In genomic region chr4:46991959-46992316, GRCm38 (mm10) we compare ENCODE assay signal across 7 mouse cellular contexts. TPM values are rescaled to one million over a fixed set of nuclear protein-coding genes. Genes with fewer than 3 reads are reported as not detected.
A peak's percentile ranks its signal among the peaks of the same experiment; 100 is the strongest.
DNase-seq lines count a peak whose midpoint lies in the region; ATAC-seq and TF ChIP-seq lines count a peak whose summit lies in the region.

No protein-coding gene starts in this region.

- 0 out of 2 replicates have a peak overlapping the region, but pooled peaks have one; percentile 23 for H3K4me3 ChIP-seq in lung, postnatal 0 days (ENCODE audit: low read depth, low read length)
- peak overlapping the region; percentile 56 for H3K4me3 ChIP-seq in forebrain, embryonic 14.5 days (ENCODE audit: low read depth, low read length)
- peak overlapping the region; percentile 56 for H3K4me3 ChIP-seq in limb, embryonic 13.5 days
- peak overlapping the region; percentile 46 for H3K4me3 ChIP-seq in stomach, embryonic 15.5 days (replicated peaks)

- H3K9ac ChIP-seq in lung, postnatal 0 days (replicated peaks; ENCODE audit: low read depth) = no peak overlapping the region
- peak overlapping the region; percentile 72 for H3K9ac ChIP-seq in forebrain, embryonic 14.5 days (ENCODE audit: low read length)
- no peak overlapping the region for H3K9ac ChIP-seq in limb, embryonic 13.5 days
- no peak overlapping the region for H3K9ac ChIP-seq in stomach, embryonic 15.5 days

- H3K27ac ChIP-seq in lung, postnatal 0 days (ENCODE audit: low read length) = no peak overlapping the region
- peak overlapping the region; percentile 81 for H3K27ac ChIP-seq in forebrain, embryonic 14.5 days (ENCODE audit: low read depth, low read length)
- H3K27ac ChIP-seq in limb, embryonic 13.5 days = no peak overlapping the region
- H3K27ac ChIP-seq in stomach, embryonic 15.5 days = no peak overlapping the region

- no peak for ATAC-seq in lung, postnatal 0 days
- no peak; the same call in 1 of the 2 replicates for ATAC-seq in forebrain, embryonic 14.5 days
- no peak for ATAC-seq in limb, embryonic 13.5 days (ENCODE audit: low FRiP score, low read depth)
- ATAC-seq in stomach, embryonic 15.5 days (ENCODE audit: insufficient read depth, low FRiP score, low read depth) = no peak
- ATAC-seq in frontal cortex, adult (ENCODE audit: low TSS enrichment) = no peak

- no peaks in the 10 kb centered on the region for H3K9me3 ChIP-seq in lung, postnatal 0 days (ENCODE audit: low read length)
- H3K9me3 ChIP-seq in forebrain, embryonic 14.5 days (replicated peaks; ENCODE audit: control insufficient read depth, low read length) = no peaks in the 10 kb centered on the region
- no peaks in the 10 kb centered on the region for H3K9me3 ChIP-seq in limb, embryonic 13.5 days
- H3K9me3 ChIP-seq in stomach, embryonic 15.5 days = no peaks in the 10 kb centered on the region

- H3K4me1 ChIP-seq in lung, postnatal 0 days (ENCODE audit: insufficient read depth, low read depth, low read length) = no peaks in the 10 kb centered on the region
- H3K4me1 ChIP-seq in forebrain, embryonic 14.5 days (ENCODE audit: control insufficient read depth, insufficient read depth, low read length) = no peaks in the 10 kb centered on the region; the same call in 1 of the 2 replicates
- H3K4me1 ChIP-seq in limb, embryonic 13.5 days = peaks cover 25% of the 10 kb centered on the region
- H3K4me1 ChIP-seq in stomach, embryonic 15.5 days = peaks cover 10% of the 10 kb centered on the region; the same call in 1 of the 2 replicates

- TF ChIP-seq CTCF in lung, postnatal 0 days (IDR thresholded peaks at IDR 0.05) = no peak

- peaks cover 55% of the 10 kb centered on the region for H3K27me3 ChIP-seq in lung, postnatal 0 days (replicated peaks; ENCODE audit: insufficient read depth, low read length)
- peaks cover 42% of the 10 kb centered on the region for H3K27me3 ChIP-seq in forebrain, embryonic 14.5 days (replicated peaks; ENCODE audit: control insufficient read depth, insufficient read depth, low read length)
- peaks cover 87% of the 10 kb centered on the region for H3K27me3 ChIP-seq in limb, embryonic 13.5 days
- H3K27me3 ChIP-seq in stomach, embryonic 15.5 days (replicated peaks) = peaks cover 63% of the 10 kb centered on the region

- peak overlapping the region; percentile 50 for H3K4me2 ChIP-seq in lung, postnatal 0 days (replicated peaks; ENCODE audit: low read depth, low read length)
- H3K4me2 ChIP-seq in forebrain, embryonic 14.5 days (ENCODE audit: low read length) = peak overlapping the region; percentile 76
- H3K4me2 ChIP-seq in limb, embryonic 13.5 days (replicated peaks) = peak overlapping the region; percentile 94
- peak overlapping the region; percentile 88 for H3K4me2 ChIP-seq in stomach, embryonic 15.5 days

- no peak for TF ChIP-seq EP300 in lung, postnatal 0 days (IDR thresholded peaks at IDR 0.05)

- no peaks in the 10 kb centered on the region for H3K36me3 ChIP-seq in lung, postnatal 0 days (ENCODE audit: insufficient read depth, low read length)
- H3K36me3 ChIP-seq in forebrain, embryonic 14.5 days (ENCODE audit: control insufficient read depth, insufficient read depth, low read length) = no peaks in the 10 kb centered on the region
- H3K36me3 ChIP-seq in limb, embryonic 13.5 days = no peaks in the 10 kb centered on the region
- no peaks in the 10 kb centered on the region for H3K36me3 ChIP-seq in stomach, embryonic 15.5 days

- 3% methylated on average over 23 of the region's 31 CpGs for WGBS in lung, postnatal 0 days
- WGBS in forebrain, embryonic 14.5 days = 2% methylated on average over 31 of the region's 31 CpGs
- WGBS in limb, embryonic 13.5 days = 2% methylated on average over 28 of the region's 31 CpGs
- under 1% methylated on average over 31 of the region's 31 CpGs for WGBS in stomach, embryonic 15.5 days

- DNase-seq in lung, postnatal 0 days (ENCODE audit: low spot score) = no peak
- no peak for DNase-seq in lung, adult 18-20 months
- DNase-seq in forebrain, embryonic 14.5 days (ENCODE audit: low spot score) = peak; percentile 43
- no peak for DNase-seq in layer of hippocampus, postnatal 10 days (ENCODE audit: low spot score in 2 of 2)

RNA-seq across cellular contexts. Expression of gene Gabbr2, which starts 0.3 kb away (rescaled TPM):
- 0.02 TPM in 1 of 2 replicates, not detected in the other for polyA plus RNA-seq in lung, postnatal 0 days (2015; fragmentation: Nextera tagmentation; extraction: Ambion mirVana)
- 1.7 and 3.5 TPM in 2 replicates for polyA plus RNA-seq in forebrain, embryonic 14.5 days (2014; fragmentation: Nextera tagmentation; extraction: Ambion mirVana)
- 0.11 and 0.14 TPM in 2 replicates for polyA plus RNA-seq in limb, embryonic 13.5 days (2015; fragmentation: Nextera tagmentation; extraction: Ambion mirVana)
- polyA plus RNA-seq in stomach, embryonic 15.5 days (2015; fragmentation: Nextera tagmentation; extraction: Ambion mirVana) = 0.08 and 0.12 TPM in 2 replicates
- total RNA-seq in layer of hippocampus, postnatal 10 days (2021) = 100 to 1,000 TPM; 184 to 203 TPM
